Mouse (Mus musculus): ENCODE measurements around the gene Kcnd3.

DNA sequence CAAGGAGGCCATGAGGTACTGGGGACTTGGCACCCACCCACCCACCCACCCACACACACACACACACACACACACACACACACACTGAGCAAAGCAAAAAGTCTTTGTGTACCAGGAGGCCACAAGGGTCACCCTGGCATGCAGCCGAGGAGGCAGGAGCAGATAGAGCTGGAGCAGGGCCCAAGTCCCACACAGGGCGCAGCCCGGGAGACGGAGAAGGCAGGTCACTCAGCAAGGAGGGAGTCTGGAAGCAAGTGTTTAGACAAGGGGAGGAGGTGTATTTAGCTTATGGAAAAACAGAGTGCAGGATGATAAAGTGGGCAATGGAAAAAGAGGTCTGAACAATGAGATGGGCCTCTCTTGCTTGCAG is 48.1 kb upstream of the Kcnd3 start:
- TF ChIP-seq CTCF (IDR thresholded peaks at IDR 0.05; ENCODE audit: borderline replicate concordance, control insufficient read depth, extremely low read depth, insufficient read depth, low read length, poor library complexity) (no peak), POLR2A (IDR thresholded peaks at IDR 0.05; ENCODE audit: control insufficient read depth, extremely low read depth, insufficient read depth, low read length, poor library complexity) (no peak)

All from thymus, adult 2 months (tissue).